Mouse (Mus musculus) left cerebral cortex, adult 11 months (tissue): Measurements from ENCODE around the gene Polh.

Experiments used
- DNase-seq: peaks from one replicate; pipeline ENCODE4 v3.0.0; 2022; ENCODE audit warnings: low spot score

Gene Polh

GRCm38 (mm10) chr17:46132058-46132718, 70.3 kb downstream of the Polh start:
- peak; percentile 50 for DNase-seq

- no peak for DNase-seq
Observed at GRCm38 (mm10) chr17:46129741-46130498, 72.5 kb downstream of the Polh start.

DNA sequence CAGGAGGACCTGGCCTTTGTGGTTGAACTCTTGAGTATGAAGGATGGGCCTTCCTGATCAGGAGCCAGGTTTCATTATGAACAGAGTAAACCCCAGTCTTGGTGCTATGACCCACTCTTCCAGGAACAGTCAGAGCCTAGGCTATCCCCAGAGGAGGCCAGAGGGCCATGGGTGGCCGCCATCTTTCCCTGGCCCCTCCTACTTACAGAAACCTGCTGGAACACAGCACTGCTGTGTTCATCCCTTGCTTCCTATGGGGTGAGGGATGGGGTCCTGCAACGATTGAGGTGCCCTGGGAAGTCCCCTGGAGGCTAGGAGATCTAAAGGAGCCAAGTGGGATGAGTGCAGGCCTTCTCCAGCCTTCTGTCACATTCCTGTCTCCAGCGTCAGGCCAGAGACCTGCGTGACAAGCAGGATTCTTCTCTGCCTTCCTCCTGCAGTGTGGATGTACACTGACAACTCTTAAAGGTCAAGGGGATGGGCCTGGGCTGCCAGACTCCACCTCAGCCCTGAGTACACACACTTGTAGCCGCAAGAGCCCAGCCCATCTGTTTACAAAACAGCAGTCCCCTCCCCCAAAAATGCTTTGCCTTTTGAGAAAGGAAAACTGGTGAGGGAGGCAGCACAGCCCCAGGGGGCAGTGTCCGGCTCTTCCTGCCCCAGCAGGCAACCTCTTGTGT, 74.5 kb downstream of the Polh start:
- no peak for DNase-seq

DNA sequence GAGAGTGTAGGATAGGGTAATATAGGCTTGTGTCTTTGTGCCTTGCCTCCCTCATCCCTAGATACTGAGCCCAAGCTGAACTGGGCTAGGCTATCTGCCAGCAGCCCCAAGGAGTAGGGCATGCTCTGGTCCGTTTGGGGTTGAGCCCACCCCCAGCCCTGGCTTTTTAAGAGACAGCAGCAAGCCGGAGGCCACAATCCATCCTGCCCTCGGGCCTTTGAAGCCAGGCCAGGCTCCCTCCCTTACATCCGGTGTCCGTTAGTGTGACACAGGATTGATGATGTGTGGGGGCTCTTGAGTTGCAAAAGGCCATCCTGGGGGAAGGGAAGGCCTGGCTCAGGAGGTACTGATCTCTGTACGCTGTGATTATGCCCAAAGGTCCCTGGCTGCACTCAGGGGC, 75.8 kb downstream of the Polh start:
- no peak for DNase-seq

DNA sequence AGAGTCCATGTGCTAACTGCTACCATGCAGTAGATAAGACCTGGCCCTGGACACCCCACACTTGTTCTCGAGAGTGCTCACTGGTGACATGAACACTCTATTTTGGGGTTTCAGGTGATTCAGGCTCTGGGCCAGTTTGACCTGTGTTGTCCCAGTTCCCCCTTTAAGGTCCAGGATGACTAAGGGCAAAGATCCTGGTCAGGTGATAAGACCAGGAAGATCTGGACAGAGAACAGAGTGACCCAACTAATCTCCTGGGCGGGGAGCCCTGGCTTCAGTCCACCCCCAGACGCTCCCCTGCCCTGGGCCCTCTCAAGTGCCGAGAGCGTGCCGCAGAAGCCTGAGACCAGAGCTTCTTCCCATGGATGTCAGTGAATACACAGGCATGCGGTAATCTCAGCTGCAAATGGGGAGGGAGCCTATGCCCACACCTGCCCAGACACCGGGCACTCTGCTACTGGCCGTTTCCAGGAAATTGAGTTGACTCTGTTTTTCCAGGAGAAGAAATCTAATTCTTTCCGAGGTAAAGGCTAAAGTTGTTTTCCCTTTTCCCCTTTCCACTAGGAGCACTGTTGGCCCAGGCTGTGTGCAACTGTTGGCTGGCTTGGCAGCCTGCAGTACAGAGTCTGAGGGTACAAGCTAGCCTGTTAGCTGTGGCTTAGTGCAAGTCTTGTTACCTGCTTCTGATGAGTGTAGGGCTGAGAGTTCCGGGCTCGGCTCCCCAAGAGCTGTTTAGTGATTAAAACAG, 78.3 kb downstream of the Polh start:
- no peak for DNase-seq

GRCm38 (mm10) chr17:46123285-46123684, 79.2 kb downstream of the Polh start:
- no peak for DNase-seq

GRCm38 (mm10) chr17:46122791-46123190, 79.7 kb downstream of the Polh start:
- DNase-seq = no peak
